Mouse (Mus musculus) stomach, embryonic 16.5 days (tissue): ENCODE data around the gene Wdr20. TPM values are rescaled to one million over a fixed set of nuclear protein-coding genes. Genes with fewer than 3 reads are reported as not detected.

Experiments
- ATAC-seq: fragments of 200-750 bp; cut with Nextera tagmentation; 2 replicates; pipeline ENCODE4 v1.8.0; 2017; ENCODE audit warnings: moderate number of reproducible peaks, moderate TSS enrichment; ENCODE audit not compliant: insufficient read depth, low FRiP score
- H3K27ac ChIP-seq: fragments of 300-500 bp; sonication (generic); 2 replicates; pipeline ENCODE4 v1.5.1; 2014; ENCODE audit warnings: low read length
- H3K27me3 ChIP-seq: fragments of 300-500 bp; sonication (generic); 2 replicates; pipeline ENCODE4 v1.6.1; 2014; ENCODE audit warnings: low read length, control low read depth, mixed read lengths; ENCODE audit not compliant: control insufficient read depth, insufficient read depth
- H3K36me3 ChIP-seq: fragments of 300-500 bp; sonication (generic); 2 replicates; pipeline ENCODE4 v1.6.1; 2014; ENCODE audit warnings: low read length; ENCODE audit not compliant: control insufficient read depth, insufficient read depth
- H3K4me1 ChIP-seq: fragments of 300-500 bp; sonication (generic); 2 replicates; pipeline ENCODE4 v1.6.1; 2014; ENCODE audit warnings: low read length, control low read depth, mixed read lengths; ENCODE audit not compliant: control insufficient read depth, insufficient read depth
- H3K4me2 ChIP-seq: fragments of 300-500 bp; sonication (generic); 2 replicates; pipeline ENCODE4 v1.6.1; 2014; ENCODE audit warnings: low read depth, low read length, mixed read lengths
- H3K4me3 ChIP-seq: fragments of 300-500 bp; sonication (generic); replicated peaks from 2 replicates; pipeline ENCODE4 v1.5.1; 2014; ENCODE audit warnings: mild to moderate bottlenecking, low read length
- H3K9ac ChIP-seq: fragments of 300-500 bp; sonication (generic); 2 replicates; pipeline ENCODE4 v1.6.1; 2014; ENCODE audit warnings: low read length
- H3K9me3 ChIP-seq: fragments of 300-500 bp; sonication (generic); replicated peaks from 2 replicates; pipeline ENCODE4 v1.6.1; 2016; ENCODE audit warnings: low read length, control low read depth; ENCODE audit not compliant: control insufficient read depth
- WGBS: fragments of 180-500 bp; shearing (Covaris S2); extraction: QIAGEN DNeasy Blood & Tissue Kit; methylation state at CpG from one replicate; pipeline ENCODE4 v1.1.7; 2014; 5-methylcytosine and 5-hydroxymethylcytosine counted together
- polyA plus RNA-seq: library from polyadenylated mRNA; unstranded; fragments of >200 nt; fragmentation: Nextera tagmentation; extraction: Ambion mirVana; gene quantifications from 2 replicates; pipeline ENCODE4 v1.2.1, GENCODE M21; 2015

Wdr20 gene
- polyA plus RNA-seq, 1 experiment from 2014 or later: 23.0 TPM

- H3K4me1 ChIP-seq: peaks cover 6% of the 10 kb centered on the region; the same call in 1 of the 2 replicates
- 37% methylated on average over 17 of the region's 17 CpGs for WGBS
- ATAC-seq: peak; percentile 59; the same call in 1 of the 2 replicates
- H3K27ac ChIP-seq: peak overlapping the region; percentile 16; the same call in 1 of the 2 replicates
- no peak overlapping the region for H3K4me3 ChIP-seq
- H3K36me3 ChIP-seq: no peaks in the 10 kb centered on the region
- no peaks in the 10 kb centered on the region for H3K27me3 ChIP-seq
- H3K9ac ChIP-seq: no peak overlapping the region
- H3K4me2 ChIP-seq: no peak overlapping the region
- no peaks in the 10 kb centered on the region for H3K9me3 ChIP-seq
Measured at GRCm38 (mm10) chr12:110814924-110815323, 77.2 kb downstream of the Wdr20 start.

- H3K27me3 ChIP-seq: no peaks in the 10 kb centered on the region
- H3K9ac ChIP-seq: no peak overlapping the region
- ATAC-seq: no peak
- H3K4me1 ChIP-seq: peaks cover 6% of the 10 kb centered on the region; the same call in 1 of the 2 replicates
- H3K4me3 ChIP-seq: no peak overlapping the region
- no peaks in the 10 kb centered on the region for H3K36me3 ChIP-seq
- no peak overlapping the region for H3K4me2 ChIP-seq
- 82% methylated on average over 2 of the region's 2 CpGs for WGBS
- no peak overlapping the region for H3K27ac ChIP-seq
- H3K9me3 ChIP-seq: no peaks in the 10 kb centered on the region
Measured at GRCm38 (mm10) chr12:110816833-110817232, 79.1 kb downstream of the Wdr20 start.

GRCm38 (mm10) chr12:110819367-110819766 lies 81.6 kb downstream of the Wdr20 start:
- Histone ChIP-seq H3K27ac (no peak overlapping the region), H3K9ac (no peak overlapping the region), H3K27me3 (no peaks in the 10 kb centered on the region), H3K4me2 (no peak overlapping the region), H3K9me3 (no peaks in the 10 kb centered on the region), H3K36me3 (no peaks in the 10 kb centered on the region), H3K4me1 (peaks cover 6% of the 10 kb centered on the region; the same call in 1 of the 2 replicates), H3K4me3 (no peak overlapping the region)
- WGBS: 46% methylated on average over 8 of the region's 8 CpGs
- peak; percentile 66; the same call in 1 of the 2 replicates for ATAC-seq

- WGBS: 79% methylated on average over 2 of the region's 2 CpGs
- Histone ChIP-seq H3K4me2 (no peak overlapping the region), H3K9me3 (no peaks in the 10 kb centered on the region), H3K4me3 (no peak overlapping the region), H3K4me1 (no peaks in the 10 kb centered on the region), H3K27ac (no peak overlapping the region), H3K27me3 (no peaks in the 10 kb centered on the region), H3K36me3 (no peaks in the 10 kb centered on the region), H3K9ac (no peak overlapping the region)
- no peak for ATAC-seq
Measured at GRCm38 (mm10) chr12:110821787-110822186, 84.0 kb downstream of the Wdr20 start.

- no peaks in the 10 kb centered on the region for H3K27me3 ChIP-seq
- H3K9ac ChIP-seq: no peak overlapping the region
- ATAC-seq: no peak
- no peaks in the 10 kb centered on the region for H3K4me1 ChIP-seq
- WGBS: 88% methylated on average over 7 of the region's 7 CpGs
- no peak overlapping the region for H3K4me3 ChIP-seq
- no peak overlapping the region for H3K4me2 ChIP-seq
- H3K36me3 ChIP-seq: no peaks in the 10 kb centered on the region
- H3K27ac ChIP-seq: no peak overlapping the region
- no peaks in the 10 kb centered on the region for H3K9me3 ChIP-seq
Measured at GRCm38 (mm10) chr12:110822366-110822765, 84.6 kb downstream of the Wdr20 start.

- Histone ChIP-seq H3K9me3 (no peaks in the 10 kb centered on the region), H3K4me2 (no peak overlapping the region), H3K27me3 (no peaks in the 10 kb centered on the region), H3K36me3 (no peaks in the 10 kb centered on the region), H3K4me3 (no peak overlapping the region), H3K9ac (no peak overlapping the region), H3K4me1 (no peaks in the 10 kb centered on the region), H3K27ac (no peak overlapping the region)
- no peak for ATAC-seq
- 93% methylated on average over 4 of the region's 4 CpGs for WGBS
Measured at GRCm38 (mm10) chr12:110828908-110829307, 91.2 kb downstream of the Wdr20 start.

GRCm38 (mm10) chr12:110830293-110831024 lies 92.7 kb downstream of the Wdr20 start:
- no peaks in the 10 kb centered on the region for H3K4me1 ChIP-seq
- H3K27ac ChIP-seq: no peak overlapping the region
- WGBS: 84% methylated on average over 10 of the region's 11 CpGs
- no peak overlapping the region for H3K4me2 ChIP-seq
- H3K4me3 ChIP-seq: no peak overlapping the region
- no peaks in the 10 kb centered on the region for H3K36me3 ChIP-seq
- no peaks in the 10 kb centered on the region for H3K27me3 ChIP-seq
- H3K9me3 ChIP-seq: no peaks in the 10 kb centered on the region
- no peak for ATAC-seq
- no peak overlapping the region for H3K9ac ChIP-seq

GRCm38 (mm10) chr12:110835182-110835581 lies 97.4 kb downstream of the Wdr20 start:
- H3K27me3 ChIP-seq: no peaks in the 10 kb centered on the region
- no peak overlapping the region for H3K27ac ChIP-seq
- no peaks in the 10 kb centered on the region for H3K36me3 ChIP-seq
- ATAC-seq: no peak
- peaks cover 5% of the 10 kb centered on the region for H3K4me1 ChIP-seq
- 90% methylated on average over 3 of the region's 3 CpGs for WGBS
- no peaks in the 10 kb centered on the region for H3K9me3 ChIP-seq
- H3K9ac ChIP-seq: no peak overlapping the region
- H3K4me2 ChIP-seq: no peak overlapping the region
- H3K4me3 ChIP-seq: no peak overlapping the region

GRCm38 (mm10) chr12:110836729-110837128 lies 99.0 kb downstream of the Wdr20 start:
- ATAC-seq: no peak
- H3K4me2 ChIP-seq: no peak overlapping the region

More at GRCm38 (mm10) chr12:110836729-110837128, 99.0 kb downstream of the Wdr20 start:
- Histone ChIP-seq H3K9me3 (no peaks in the 10 kb centered on the region), H3K4me3 (no peak overlapping the region), H3K27me3 (no peaks in the 10 kb centered on the region), H3K9ac (no peak overlapping the region), H3K36me3 (no peaks in the 10 kb centered on the region), H3K4me1 (peaks cover 6% of the 10 kb centered on the region), H3K27ac (no peak overlapping the region)
- WGBS: 33% methylated on average over 6 of the region's 6 CpGs
